Mouse (Mus musculus) embryonic facial prominence, embryonic 10.5 days (tissue): ENCODE measurements around the gene Pdcd2. TPM values are rescaled to one million over a fixed set of nuclear protein-coding genes. Genes with fewer than 3 reads are reported as not detected.
A peak's percentile ranks its signal among the peaks of the same experiment; 100 is the strongest.

ENCODE experiments used
- DNase-seq: peaks from one replicate; pipeline ENCODE4 v3.0.0-alpha.2; 2017; ENCODE audit warnings: low spot score
- H3K27ac ChIP-seq: fragments of 300-500 bp; sonication (generic); replicated peaks from 2 replicates; pipeline ENCODE4 v1.5.1; 2016; ENCODE audit warnings: mild to moderate bottlenecking
- H3K27me3 ChIP-seq: fragments of 300-500 bp; sonication (generic); replicated peaks from 2 replicates; pipeline ENCODE4 v1.6.1; 2016; ENCODE audit warnings: low read depth, mild to moderate bottlenecking; ENCODE audit not compliant: poor library complexity, severe bottlenecking
- H3K36me3 ChIP-seq: fragments of 300-500 bp; sonication (generic); replicated peaks from 2 replicates; pipeline ENCODE4 v1.6.1; 2016; ENCODE audit warnings: mild to moderate bottlenecking, moderate library complexity
- H3K4me1 ChIP-seq: fragments of 300-500 bp; sonication (generic); 2 replicates; pipeline ENCODE4 v1.6.1; 2016
- H3K4me3 ChIP-seq: fragments of 300-500 bp; sonication (generic); 2 replicates; pipeline ENCODE4 v1.5.1; 2016; ENCODE audit warnings: mild to moderate bottlenecking, moderate library complexity
- H3K9me3 ChIP-seq: fragments of 300-500 bp; sonication (generic); 2 replicates; pipeline ENCODE4 v1.6.1; 2016; ENCODE audit warnings: mild to moderate bottlenecking
- WGBS: fragments of 180-500 bp; shearing (Covaris S2); methylation state at CpG from one replicate; pipeline ENCODE4 v1.1.7; 2016; 5-methylcytosine and 5-hydroxymethylcytosine counted together
- polyA plus RNA-seq: library from polyadenylated mRNA; unstranded; fragments of >200 nt; fragmentation: Nextera tagmentation; extraction: Ambion mirVana; gene quantifications from 2 replicates; pipeline ENCODE4 v1.2.1, GENCODE M21; 2016

Pdcd2 gene
- polyA plus RNA-seq, 1 experiment from 2014 or later: 43.3 TPM

DNA sequence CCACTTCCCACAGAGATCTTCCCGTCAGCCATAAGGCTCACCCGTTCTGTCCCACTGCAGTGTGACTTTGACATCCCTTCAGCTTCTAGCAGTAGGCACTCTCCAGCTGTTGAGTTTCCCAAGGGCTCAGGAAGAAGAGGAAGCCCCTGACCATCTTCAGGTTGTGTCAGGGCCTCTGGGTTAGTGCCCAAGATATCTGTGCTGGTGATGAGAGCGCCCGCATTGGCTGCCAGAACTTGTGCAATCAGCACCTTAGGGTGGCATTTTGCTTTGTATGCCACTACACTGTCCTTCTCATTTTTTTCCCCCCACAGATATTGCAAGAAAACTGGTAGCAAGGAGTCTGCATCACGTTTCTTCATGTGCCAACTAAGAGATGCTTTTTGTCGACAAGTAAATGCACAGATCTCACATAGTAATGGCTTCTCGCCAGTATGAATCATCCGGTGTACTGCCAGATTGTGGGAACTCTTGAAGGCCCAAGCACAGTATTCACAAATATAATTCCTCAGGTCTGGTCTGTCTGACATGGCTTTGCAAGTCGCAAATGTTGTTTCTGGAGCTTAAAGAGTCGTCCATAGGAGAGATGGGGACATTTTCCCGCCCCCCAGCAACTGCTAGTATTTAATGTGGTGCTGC lies 8.2 kb upstream of the Pdcd2 start:
- H3K27me3 ChIP-seq: peaks cover 38% of the 10 kb centered on the region
- WGBS: 66% methylated on average over 11 of the region's 11 CpGs
- peaks cover 11% of the 10 kb centered on the region for H3K4me1 ChIP-seq
- no peak overlapping the region for H3K4me3 ChIP-seq
- DNase-seq: no peak
- no peaks in the 10 kb centered on the region for H3K36me3 ChIP-seq
- no peak overlapping the region for H3K27ac ChIP-seq
- H3K9me3 ChIP-seq: 0 out of 2 replicates have a peak, but pooled peaks cover 2% of the 10 kb centered on the region

DNA sequence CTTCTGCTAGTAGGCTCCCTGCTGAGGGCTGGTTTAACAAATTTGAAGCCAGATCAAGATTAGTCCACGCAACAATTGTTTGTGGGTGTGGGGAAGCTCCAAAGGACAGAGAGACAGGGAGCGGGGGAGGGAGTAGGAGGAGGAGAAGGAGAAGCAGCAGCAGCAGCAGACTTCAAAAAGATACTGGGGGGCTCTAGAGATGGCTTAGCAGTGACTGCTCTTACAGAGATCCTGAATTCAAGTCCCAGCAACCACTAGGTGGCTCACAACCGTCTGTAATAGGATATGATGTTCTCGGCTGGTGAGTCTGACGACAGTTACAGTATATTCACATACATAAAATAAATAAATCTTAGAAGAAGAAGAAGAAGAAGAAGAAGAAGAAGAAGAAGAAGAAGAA lies 3.0 kb upstream of the Pdcd2 start:
- H3K36me3 ChIP-seq: peaks cover 7% of the 10 kb centered on the region
- peaks cover 7% of the 10 kb centered on the region for H3K27me3 ChIP-seq
- 0 out of 2 replicates have a peak, but pooled peaks cover 2% of the 10 kb centered on the region for H3K9me3 ChIP-seq
- no peak overlapping the region for H3K4me3 ChIP-seq
- H3K27ac ChIP-seq: no peak overlapping the region
- peak; percentile 32 for DNase-seq
- peaks cover 14% of the 10 kb centered on the region for H3K4me1 ChIP-seq
- WGBS: 11% methylated on average over 5 of the region's 5 CpGs

DNA sequence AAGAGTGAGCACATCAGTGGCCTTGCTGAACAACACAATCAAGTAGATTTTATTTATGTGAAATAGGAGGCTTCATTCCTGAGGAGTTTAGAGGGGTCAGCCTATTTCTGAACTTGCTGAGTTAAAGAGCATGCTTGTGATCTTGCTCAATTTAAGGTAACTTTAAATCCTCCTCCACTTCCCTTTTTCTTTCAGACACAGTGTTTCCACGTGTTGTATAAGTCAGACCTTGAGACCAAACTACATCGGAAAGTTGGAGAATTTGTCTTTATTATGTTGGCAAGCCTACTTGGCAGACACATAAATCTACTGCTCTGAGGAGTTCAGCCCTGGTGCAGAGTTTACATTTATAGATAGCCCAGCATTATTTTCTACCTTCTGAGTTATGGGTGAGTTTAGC lies 1.8 kb upstream of the Pdcd2 start:
- Histone ChIP-seq H3K27ac (no peak overlapping the region), H3K27me3 (no peaks in the 10 kb centered on the region), H3K36me3 (peaks cover 19% of the 10 kb centered on the region), H3K9me3 (0 out of 2 replicates have a peak, but pooled peaks cover 2% of the 10 kb centered on the region), H3K4me1 (peaks cover 14% of the 10 kb centered on the region), H3K4me3 (no peak overlapping the region)
- 87% methylated on average over 2 of the region's 2 CpGs for WGBS
- no peak for DNase-seq

DNA sequence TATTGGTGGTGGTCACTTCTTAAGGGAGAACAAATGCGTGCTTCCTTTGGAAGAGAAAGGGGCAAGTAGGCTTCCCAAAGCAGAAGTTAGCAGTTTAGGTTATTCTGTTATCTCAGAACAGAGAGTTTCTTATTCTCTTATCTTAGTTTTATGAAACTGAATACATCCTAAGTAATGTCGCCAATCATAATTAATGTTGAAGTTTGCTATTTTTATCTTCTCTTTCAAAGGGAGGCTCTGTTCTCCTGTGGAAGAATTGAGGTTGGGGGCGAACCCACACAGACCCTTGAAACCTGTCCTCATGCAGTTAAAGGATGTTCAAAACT lies 673 bp upstream of the Pdcd2 start:
- peak overlapping the region; percentile 93 for H3K4me3 ChIP-seq
- H3K27ac ChIP-seq: no peak overlapping the region; the same call in 1 of the 2 replicates
- 64% methylated on average over 3 of the region's 3 CpGs for WGBS
- DNase-seq: no peak
- peaks cover 14% of the 10 kb centered on the region for H3K4me1 ChIP-seq
- H3K27me3 ChIP-seq: no peaks in the 10 kb centered on the region
- H3K36me3 ChIP-seq: peaks cover 30% of the 10 kb centered on the region
- no peaks in the 10 kb centered on the region for H3K9me3 ChIP-seq

DNA sequence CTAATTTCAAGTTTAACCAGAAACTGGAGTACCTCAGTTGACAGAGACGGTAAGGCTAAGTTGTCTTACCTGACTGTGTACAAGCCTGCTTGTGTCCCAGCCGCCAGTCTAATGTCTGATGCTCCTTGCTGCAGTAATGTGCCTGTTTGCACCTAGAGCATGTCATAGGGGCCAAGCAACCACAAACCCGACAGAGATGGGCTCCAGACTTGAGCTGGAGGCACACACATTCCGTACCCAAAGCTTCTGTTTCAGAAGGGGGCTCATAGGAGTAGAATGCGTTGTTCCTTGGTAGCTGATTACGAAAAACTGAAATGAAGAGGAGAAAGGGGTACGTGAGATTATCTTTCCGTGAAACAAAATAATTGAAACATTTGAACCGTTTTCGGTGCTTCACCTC lies 797 bp downstream of the Pdcd2 start:
- Histone ChIP-seq H3K27ac (peak overlapping the region; percentile 89), H3K36me3 (peaks cover 45% of the 10 kb centered on the region), H3K27me3 (no peaks in the 10 kb centered on the region), H3K9me3 (no peaks in the 10 kb centered on the region), H3K4me1 (peaks cover 14% of the 10 kb centered on the region), H3K4me3 (peak overlapping the region; percentile 93)
- WGBS: 16% methylated on average over 10 of the region's 10 CpGs
- DNase-seq: peak; percentile 10

DNA sequence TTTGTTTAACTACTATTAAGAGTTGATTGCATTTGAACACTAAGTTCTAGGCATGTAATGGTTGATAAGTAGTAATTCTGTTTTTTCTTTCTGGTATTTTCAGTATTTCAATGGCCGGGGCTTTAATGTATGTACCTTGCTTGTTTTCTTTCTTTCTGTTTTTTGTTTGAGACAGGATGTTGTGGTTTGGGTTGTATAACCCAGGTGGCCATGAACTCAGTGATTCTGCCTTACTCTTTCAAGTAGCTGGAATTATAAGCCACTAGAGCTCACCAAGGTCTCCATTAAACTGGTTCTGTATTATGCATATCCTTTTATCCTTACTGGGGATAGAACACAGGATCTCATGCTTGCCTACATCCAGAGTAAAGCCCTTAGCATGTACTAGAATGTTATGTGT lies 8.3 kb downstream of the Pdcd2 start:
- no peak overlapping the region for H3K4me3 ChIP-seq
- no peak for DNase-seq
- no peaks in the 10 kb centered on the region for H3K4me1 ChIP-seq
- no peaks in the 10 kb centered on the region for H3K9me3 ChIP-seq
- 95% methylated on average over 1 of the region's 1 CpGs for WGBS
- H3K27me3 ChIP-seq: no peaks in the 10 kb centered on the region
- peaks cover 100% of the 10 kb centered on the region for H3K36me3 ChIP-seq
- H3K27ac ChIP-seq: no peak overlapping the region

DNA sequence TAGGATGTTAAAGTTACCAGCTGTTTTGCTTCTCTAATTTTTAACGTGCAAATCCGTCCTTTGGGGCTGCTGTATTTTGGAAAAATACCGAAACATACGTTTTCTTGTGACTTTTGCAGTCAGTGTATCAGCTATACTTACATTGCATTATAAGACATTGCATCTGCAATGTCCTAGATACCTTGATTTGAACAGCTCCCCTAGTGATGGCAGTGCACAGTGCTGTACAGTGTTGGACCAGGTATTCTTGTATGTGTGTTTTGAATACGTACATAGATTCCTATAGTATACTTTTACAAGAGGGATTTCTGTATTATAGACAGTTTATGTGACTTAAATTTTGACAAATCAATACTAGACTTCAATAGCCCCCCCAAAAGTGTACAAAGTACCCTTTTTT lies 8.9 kb downstream of the Pdcd2 start:
- H3K4me1 ChIP-seq: no peaks in the 10 kb centered on the region
- H3K4me3 ChIP-seq: no peak overlapping the region
- no peaks in the 10 kb centered on the region for H3K27me3 ChIP-seq
- H3K36me3 ChIP-seq: peaks cover 100% of the 10 kb centered on the region
- no peak overlapping the region for H3K27ac ChIP-seq
- 93% methylated on average over 5 of the region's 5 CpGs for WGBS
- H3K9me3 ChIP-seq: no peaks in the 10 kb centered on the region
- DNase-seq: no peak

DNA sequence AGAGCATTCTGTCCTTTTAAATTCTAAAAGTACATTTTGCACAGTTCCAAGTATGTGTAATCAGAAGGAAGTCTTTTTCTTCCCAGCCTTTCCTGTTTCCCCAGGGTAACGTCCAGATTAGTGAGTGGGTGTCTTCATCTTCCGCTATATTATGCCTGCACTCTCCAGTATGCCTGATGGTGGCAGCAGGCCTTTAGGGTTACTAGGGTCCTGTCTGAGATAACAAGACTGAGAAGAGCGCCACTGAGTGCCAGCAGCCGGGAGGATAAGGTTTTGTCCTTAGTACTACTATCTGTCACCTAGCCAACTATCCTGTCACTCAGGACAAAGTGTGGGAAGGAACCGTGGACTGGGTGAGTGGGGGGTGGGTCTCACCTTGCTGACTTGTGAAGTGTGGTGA lies 9.3 kb downstream of the Pdcd2 start:
- H3K4me3 ChIP-seq: no peak overlapping the region
- WGBS: 86% methylated on average over 5 of the region's 5 CpGs
- no peaks in the 10 kb centered on the region for H3K4me1 ChIP-seq
- no peak for DNase-seq
- peaks cover 100% of the 10 kb centered on the region for H3K36me3 ChIP-seq
- no peaks in the 10 kb centered on the region for H3K27me3 ChIP-seq
- H3K27ac ChIP-seq: no peak overlapping the region
- no peaks in the 10 kb centered on the region; the same call in 1 of the 2 replicates for H3K9me3 ChIP-seq

DNA sequence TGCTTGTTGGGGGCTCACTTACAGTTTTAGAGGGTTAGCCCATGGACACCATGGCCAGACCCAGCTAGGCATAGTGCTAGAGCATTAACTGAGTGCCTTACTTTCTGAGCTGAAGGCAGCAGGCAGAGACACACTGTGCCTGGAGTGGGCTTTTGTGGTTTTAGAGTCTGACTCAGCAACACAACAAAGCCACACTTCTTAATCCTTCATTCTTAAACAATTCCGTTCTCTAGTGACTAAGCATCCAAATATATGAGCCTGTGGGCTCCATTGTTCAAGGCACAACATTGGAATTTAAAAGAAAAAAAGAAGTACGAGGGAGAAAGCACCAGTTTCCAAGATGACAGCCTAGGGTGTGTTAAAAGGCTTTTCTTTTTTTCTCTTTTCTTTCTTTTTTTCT lies 16.4 kb downstream of the Pdcd2 start:
- no peak for DNase-seq
- H3K4me1 ChIP-seq: no peaks in the 10 kb centered on the region
- peaks cover 100% of the 10 kb centered on the region for H3K36me3 ChIP-seq
- WGBS: 88% methylated on average over 2 of the region's 2 CpGs
- H3K4me3 ChIP-seq: no peak overlapping the region
- H3K27me3 ChIP-seq: no peaks in the 10 kb centered on the region
- H3K27ac ChIP-seq: no peak overlapping the region
- H3K9me3 ChIP-seq: peaks cover 2% of the 10 kb centered on the region; the same call in 1 of the 2 replicates

DNA sequence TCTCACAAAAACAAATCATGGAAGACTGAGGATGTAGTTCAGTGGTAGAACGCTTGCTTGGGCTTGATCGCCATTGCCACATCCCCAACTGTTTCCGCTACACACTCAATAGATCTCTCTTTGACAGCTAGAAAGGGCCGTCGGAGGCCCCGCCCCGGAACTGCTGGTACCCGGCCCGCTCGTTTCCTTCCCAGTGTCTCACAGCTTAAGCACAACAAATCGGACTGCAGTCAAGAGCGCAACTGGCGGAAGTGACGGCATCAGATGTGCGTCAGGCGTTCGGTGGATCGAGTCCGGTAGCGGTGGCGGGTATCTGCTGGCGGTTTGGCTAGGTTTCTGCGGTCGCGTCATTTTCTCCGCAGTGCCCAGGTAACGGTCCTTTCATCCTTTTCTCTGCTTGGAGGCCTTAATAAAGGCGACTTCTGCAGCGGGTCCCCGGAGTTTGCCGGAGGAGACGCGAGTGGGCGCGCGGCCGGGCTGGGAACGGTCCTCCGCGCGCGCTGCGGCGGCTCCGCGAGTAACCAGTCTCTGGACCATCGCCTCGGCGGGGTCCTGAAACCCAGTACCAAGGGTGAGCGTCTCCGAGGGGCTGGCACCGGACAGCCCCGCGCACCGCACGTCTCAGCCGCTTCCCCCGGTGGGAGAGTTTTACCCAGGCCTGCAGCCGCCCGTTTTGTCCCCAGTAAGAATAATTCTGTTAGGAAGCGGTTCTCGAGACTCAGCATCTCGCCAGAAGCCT lies 27.3 kb downstream of the Pdcd2 start, which contains the start of the genes Psmb1 and Tbp:
Gene Psmb1 (minus strand): TSS at position 96 of the 739 bp plus-strand sequence.
Gene Tbp (plus strand): TSS at position 233 of the 739 bp plus-strand sequence.
- Histone ChIP-seq H3K9me3 (no peaks in the 10 kb centered on the region), H3K36me3 (peaks cover 35% of the 10 kb centered on the region), H3K4me1 (peaks cover 35% of the 10 kb centered on the region), H3K4me3 (peak within 1 kb of the TSS; percentile 100), H3K27ac (peak within 1 kb of the TSS; percentile 84), H3K27me3 (no peaks in the 10 kb centered on the region)
- WGBS: under 1% methylated on average over 63 of the region's 63 CpGs
- DNase-seq: peak; percentile 98

DNA sequence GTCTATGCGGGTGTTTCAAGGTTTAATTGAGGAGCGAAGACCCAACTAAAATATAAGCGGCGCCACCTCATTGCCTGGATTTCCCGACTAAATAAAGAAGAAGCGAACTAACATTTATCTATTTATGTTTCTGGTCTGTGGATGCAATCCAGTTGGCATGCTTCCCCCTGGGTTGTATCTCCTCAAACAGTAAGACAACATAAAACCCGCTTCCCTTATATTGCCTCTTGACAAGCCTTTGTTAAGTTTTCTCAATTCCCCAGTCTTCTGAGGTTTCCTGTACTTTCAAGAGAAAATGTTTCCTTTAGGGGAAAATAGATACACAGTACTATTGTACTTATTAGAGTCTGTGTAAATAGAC lies 28.4 kb downstream of the Pdcd2 start:
- Histone ChIP-seq H3K27ac (0 out of 2 replicates have a peak overlapping the region, but pooled peaks have one; percentile 14), H3K27me3 (no peaks in the 10 kb centered on the region), H3K4me3 (peak overlapping the region; percentile 100), H3K9me3 (no peaks in the 10 kb centered on the region), H3K36me3 (peaks cover 34% of the 10 kb centered on the region), H3K4me1 (peaks cover 35% of the 10 kb centered on the region)
- 45% methylated on average over 7 of the region's 7 CpGs for WGBS
- no peak for DNase-seq

DNA sequence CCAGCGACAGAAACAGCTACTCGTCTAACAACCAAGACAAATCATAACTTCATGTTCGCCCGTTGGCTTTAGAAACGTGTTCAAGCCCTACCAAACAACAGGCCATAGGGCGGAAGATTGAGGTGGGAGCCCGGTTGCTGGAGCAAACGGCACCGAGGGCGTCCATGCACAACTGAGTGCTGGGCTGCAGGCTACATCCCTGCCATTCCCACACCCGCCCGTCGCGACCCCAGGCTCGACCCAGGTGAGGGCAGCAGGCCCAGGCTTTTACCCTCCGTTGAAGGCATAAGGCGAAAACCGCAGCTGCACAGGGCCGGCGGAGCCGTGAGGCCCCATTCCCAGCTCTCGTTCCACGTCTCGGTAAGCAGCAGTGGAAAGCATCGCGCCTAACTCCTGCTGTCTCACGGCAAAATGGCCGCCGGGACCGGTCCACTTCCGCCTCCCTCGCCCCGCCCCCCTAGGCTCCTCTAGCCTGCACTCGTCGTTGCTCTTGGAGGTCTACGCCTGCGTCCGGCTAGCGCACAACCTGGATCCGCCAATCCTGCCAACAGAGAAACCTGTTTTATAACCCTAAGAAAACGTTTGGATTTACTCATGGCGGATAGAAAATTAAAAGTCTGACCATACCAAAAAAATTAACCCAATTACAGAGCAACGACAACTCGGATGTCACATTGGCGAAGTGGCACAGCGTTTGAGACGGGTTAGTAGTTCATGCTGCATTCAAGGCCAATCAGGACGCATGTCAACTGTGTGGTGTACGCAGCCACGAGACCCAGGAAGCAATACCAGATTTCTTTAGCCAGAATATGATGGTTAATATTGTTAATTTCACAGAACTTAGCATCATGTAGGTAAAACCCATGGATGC lies 29.0 kb downstream of the Pdcd2 start:
- no peaks in the 10 kb centered on the region for H3K9me3 ChIP-seq
- H3K27me3 ChIP-seq: no peaks in the 10 kb centered on the region
- WGBS: under 1% methylated on average over 50 of the region's 50 CpGs
- H3K27ac ChIP-seq: peak overlapping the region; percentile 93
- peak overlapping the region; percentile 100 for H3K4me3 ChIP-seq
- H3K36me3 ChIP-seq: peaks cover 36% of the 10 kb centered on the region
- peak; percentile 95 for DNase-seq
- H3K4me1 ChIP-seq: peaks cover 35% of the 10 kb centered on the region
